Mouse (Mus musculus) CH12.LX (cell line): ENCODE data around the gene Pgap3. TPM values are rescaled to one million over a fixed set of nuclear protein-coding genes. Genes with fewer than 3 reads are reported as not detected.
A peak's percentile ranks its signal among the peaks of the same experiment; 100 is the strongest.

Source experiments
- DNase-seq: peaks from one replicate; pipeline ENCODE4 v3.0.0-alpha.2; 2013; ENCODE audit errors: extremely low read depth
- H3K27ac ChIP-seq: 2 replicates; pipeline ENCODE4 v1.5.1; 2012; ENCODE audit warnings: low read depth, mild to moderate bottlenecking, control low read depth, moderate library complexity; ENCODE audit not compliant: insufficient read depth
- H3K27me3 ChIP-seq: replicated peaks from 2 replicates; pipeline ENCODE3; 2012; ENCODE audit warnings: inconsistent platforms
- H3K36me3 ChIP-seq, 2 experiments: replicated peaks in 1 of 2; 2 replicates each; pipeline versions ENCODE3 to v1.6.1; 2012; ENCODE audit warnings: inconsistent platforms in 1 of 2, low read length in 1 of 2, mild to moderate bottlenecking in 1 of 2, mixed read lengths in 1 of 2, moderate library complexity in 1 of 2; ENCODE audit not compliant: control insufficient read depth in 1 of 2, insufficient read depth in 1 of 2
- H3K4me1 ChIP-seq, 2 experiments: 2 replicates each; pipeline ENCODE4 v1.6.1; 2012; ENCODE audit warnings: inconsistent platforms in 1 of 2, moderate library complexity in 1 of 2; ENCODE audit not compliant: insufficient read depth in 2 of 2, control insufficient read depth in 1 of 2
- H3K4me2 ChIP-seq: 2 replicates; pipeline ENCODE4 v1.6.1; 2012; ENCODE audit warnings: low read depth, mild to moderate bottlenecking, control low read depth; ENCODE audit not compliant: poor library complexity, insufficient read depth, severe bottlenecking
- H3K4me3 ChIP-seq, 3 experiments: fragments of 150-350 bp in 1 of 3; sonication (generic) in 1 of 3; replicated peaks in 1 of 3; 2 replicates each; pipeline versions ENCODE3 to v1.5.1; 2011 to 2012; ENCODE audit warnings: low read depth in 2 of 3, low read length in 2 of 3, mild to moderate bottlenecking in 2 of 3, moderate library complexity in 2 of 3, control low read depth in 1 of 3, improper control_type of control experiment in 1 of 3, inconsistent platforms in 1 of 3, mixed read lengths in 1 of 3; ENCODE audit not compliant: poor library complexity in 1 of 3
- H3K79me2 ChIP-seq: replicated peaks from 2 replicates; pipeline ENCODE4 v1.6.1; 2012; ENCODE audit warnings: mild to moderate bottlenecking, moderate library complexity; ENCODE audit not compliant: control insufficient read depth, poor library complexity, insufficient read depth, severe bottlenecking; ENCODE audit errors: extremely low read depth
- H3K9ac ChIP-seq: 2 replicates; pipeline ENCODE4 v1.6.1; 2012; ENCODE audit warnings: low read depth, mild to moderate bottlenecking, control low read depth, moderate library complexity; ENCODE audit not compliant: insufficient read depth
- H3K9me3 ChIP-seq: replicated peaks from 2 replicates; pipeline ENCODE3; 2012; ENCODE audit warnings: low read length, inconsistent platforms, mixed read lengths
- CHD1 ChIP-seq: IDR thresholded peaks from 2 replicates; pipeline ENCODE4 v1.6.1; 2012; ENCODE audit warnings: low read depth, low read length, improper control_type of control experiment, inconsistent platforms
- CHD2 ChIP-seq: IDR thresholded peaks from 2 replicates; pipeline ENCODE4 v1.6.1; 2011; ENCODE audit warnings: low read length, improper control_type of control experiment
- CTCF ChIP-seq, 2 experiments: IDR thresholded peaks in 1 of 2; conservative IDR thresholded peaks in 1 of 2; 2 replicates each; pipeline ENCODE4 v1.5.1; 2011 to 2012; ENCODE audit warnings: low read depth in 2 of 2, low read length in 2 of 2, improper control_type of control experiment in 1 of 2, inconsistent platforms in 1 of 2, mild to moderate bottlenecking in 1 of 2, moderate library complexity in 1 of 2
- E2F4 ChIP-seq: IDR thresholded peaks from 2 replicates; pipeline ENCODE4 v1.6.1; 2011; ENCODE audit warnings: low read depth, low read length, improper control_type of control experiment; ENCODE audit not compliant: insufficient replicate concordance
- ELF1 ChIP-seq: IDR thresholded peaks from 2 replicates; pipeline ENCODE4 v1.6.1; 2014; ENCODE audit warnings: low read depth, mild to moderate bottlenecking, inconsistent platforms, low read length, improper control_type of control experiment
- HCFC1 ChIP-seq: IDR thresholded peaks from 2 replicates; pipeline ENCODE4 v1.6.1; 2012; ENCODE audit warnings: low read depth, mild to moderate bottlenecking, inconsistent platforms, low read length, improper control_type of control experiment
- JUND ChIP-seq: conservative IDR thresholded peaks from 2 replicates; pipeline ENCODE4 v1.6.1; 2011; ENCODE audit warnings: low read depth, low read length, improper control_type of control experiment
- KAT2A ChIP-seq: IDR thresholded peaks from 2 replicates; pipeline ENCODE4 v1.6.1; 2012; ENCODE audit warnings: low read length, improper control_type of control experiment, inconsistent platforms; ENCODE audit not compliant: insufficient replicate concordance
- MAZ ChIP-seq: IDR thresholded peaks from 2 replicates; pipeline ENCODE4 v1.6.1; 2012; ENCODE audit warnings: low read depth, mild to moderate bottlenecking, inconsistent platforms, low read length, improper control_type of control experiment, moderate library complexity
- NELFE ChIP-seq: IDR thresholded peaks from 2 replicates; pipeline ENCODE4 v1.6.1; 2011; ENCODE audit warnings: low read depth, low read length, improper control_type of control experiment
- PAX5 ChIP-seq: IDR thresholded peaks from 2 replicates; pipeline ENCODE4 v1.6.1; 2012; ENCODE audit warnings: low read length, inconsistent platforms, mixed read lengths
- UBTF ChIP-seq: IDR thresholded peaks from 2 replicates; pipeline ENCODE4 v1.6.1; 2012; ENCODE audit warnings: low read depth, mild to moderate bottlenecking, inconsistent platforms, low read length, improper control_type of control experiment, moderate library complexity
- USF2 ChIP-seq: conservative IDR thresholded peaks from 2 replicates; pipeline ENCODE4 v1.6.1; 2011; ENCODE audit warnings: low read depth, low read length, improper control_type of control experiment
- ZKSCAN1 ChIP-seq: IDR thresholded peaks from 2 replicates; pipeline ENCODE4 v1.6.1; 2012; ENCODE audit warnings: low read depth, inconsistent platforms, low read length, improper control_type of control experiment, borderline replicate concordance
- ZMIZ1 ChIP-seq: IDR thresholded peaks from 2 replicates; pipeline ENCODE4 v1.6.1; 2012; ENCODE audit warnings: low read depth, mild to moderate bottlenecking, inconsistent platforms, low read length, improper control_type of control experiment
- dilution Hi-C: fragments of 300-500 bp; cut with MboI; formaldehyde crosslinking; loops from 2 replicates; pipeline ENCODE4 v1.14.3; 2020; ENCODE audit warnings: low sequenced_read_pairs; ENCODE audit not compliant: extremely low pct_unique_long_range_greater_than_20kb, extremely low pct_ligation_motif_present
- in situ Hi-C: fragments of 300-500 bp; cut with MboI; formaldehyde crosslinking; loops from 3 replicates; pipeline ENCODE4 v1.14.3; 2019; ENCODE audit warnings: low sequenced_read_pairs, low pct_ligation_motif_present, low pct_unique_long_range_greater_than_20kb, mixed read lengths
- polyA plus RNA-seq: library from polyadenylated mRNA; unstranded; fragments of >175 nt; gene quantifications from 2 replicates; pipeline ENCODE4 v1.2.1, GENCODE M21; 2012; ENCODE audit warnings: low read depth; ENCODE audit not compliant: insufficient read length
- total RNA-seq, 2 experiments: library from RNA; depleted of rRNA; stranded (reverse); fragments of 300-350 nt in 1 of 2; fragments of >200 nt in 1 of 2; gene quantifications; 2 replicates each; pipeline ENCODE4 v1.2.3; 2012 to 2014

Pgap3 gene
- total and polyA plus RNA-seq, 3 experiments, result 3.3 to 6.9 (median 6.5) TPM

DNA sequence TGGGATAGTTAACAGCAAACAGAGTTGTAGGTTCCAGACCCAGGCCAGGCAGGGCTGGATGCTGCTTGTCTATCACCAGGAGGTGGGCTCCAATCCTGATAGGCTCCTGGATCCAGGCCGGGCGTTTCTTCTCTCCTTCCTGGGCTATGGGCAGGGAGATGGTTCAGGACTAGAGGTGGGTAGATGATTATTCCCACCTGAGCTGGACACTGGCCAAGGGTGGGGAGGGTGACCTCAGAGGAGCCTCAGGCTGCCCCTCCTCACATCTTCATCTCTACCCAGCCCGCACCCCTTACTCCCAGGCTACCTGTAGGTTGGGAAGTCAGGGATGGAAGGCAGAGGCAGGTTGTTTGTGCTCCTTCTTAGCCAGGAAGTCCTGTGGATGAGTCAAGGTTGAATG, 49.1 kb upstream of the Pgap3 start:
- TF ChIP-seq USF2 (no peak), CTCF (conservative IDR thresholded peaks at IDR 0.05 in 1 of 2, IDR thresholded peaks at IDR 0.05 in 1 of 2; ENCODE audit: low read depth in 2 of 2, low read length in 2 of 2) (no peak), NELFE (no peak), ZKSCAN1 (no peak), JUND (no peak), KAT2A (no peak), HCFC1 (no peak), UBTF (0 out of 2 replicates have a peak, but pooled peaks have one; percentile 8)
- Histone ChIP-seq H3K9ac (peak overlapping the region; percentile 49), H3K79me2 (no peaks in the 10 kb centered on the region), H3K36me3 (peaks cover 12 to 29% of the 10 kb centered on the region in 2 experiments), H3K4me2 (peak overlapping the region; percentile 73), H3K4me1 (peaks cover 34 to 50% of the 10 kb centered on the region in 2 experiments), H3K9me3 (no peaks in the 10 kb centered on the region), H3K4me3 (peak overlapping the region; percentile 43 to 72 (median 69)), H3K27me3 (no peaks in the 10 kb centered on the region), H3K27ac (peak overlapping the region; percentile 68)
- dilution Hi-C loops (no loop called here), in situ Hi-C loops (loop anchor here (5.0 kb wide), 1 partner anchor 92 kb away; the partner anchor contains the start of gene Stard3)
- no peak for DNase-seq

DNA sequence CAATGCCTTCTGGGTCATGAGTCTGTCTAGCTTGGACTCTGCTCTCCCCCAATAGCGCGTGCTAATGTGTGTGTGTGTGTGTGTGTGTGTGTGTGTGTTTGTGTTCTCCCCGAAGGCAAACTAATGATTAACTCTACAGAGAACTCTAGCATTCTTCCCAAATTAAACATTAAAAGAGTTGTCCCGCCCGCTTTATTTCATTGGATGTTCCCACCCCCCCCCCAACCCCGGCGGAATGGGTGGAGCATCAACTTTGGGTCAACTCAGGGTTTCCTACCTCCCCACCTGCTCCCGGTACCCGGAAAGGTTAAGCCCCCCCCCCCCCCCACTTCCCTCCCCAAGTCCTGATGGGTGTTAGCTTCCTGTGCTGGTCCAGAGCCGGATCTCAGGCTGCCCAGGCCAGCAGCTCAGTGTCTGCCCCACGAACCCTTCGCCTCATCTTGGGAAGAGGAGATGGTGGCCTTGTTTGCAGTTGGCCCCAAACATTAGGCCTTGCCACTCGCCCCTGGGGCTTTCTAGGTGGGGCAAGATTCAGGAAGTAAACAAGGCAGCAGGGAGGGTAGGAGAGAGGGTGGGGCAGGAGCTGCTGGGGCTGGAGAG, 48.0 kb upstream of the Pgap3 start:
- peaks cover 34 to 50% of the 10 kb centered on the region in 2 experiments for H3K4me1 ChIP-seq
- no peak for DNase-seq
- in situ Hi-C loops, result loop anchor here (5.0 kb wide), 1 partner anchor 91 kb away; the partner anchor contains the start of gene Stard3
- TF ChIP-seq ZMIZ1, result no peak
- TF ChIP-seq KAT2A, result no peak
- TF ChIP-seq CHD2, result no peak
- no peak for TF ChIP-seq PAX5
- TF ChIP-seq HCFC1, result peak; percentile 32; the same call in 1 of the 2 replicates
- TF ChIP-seq ELF1, result peak; percentile 67
- TF ChIP-seq E2F4, result no peak
- no peak for TF ChIP-seq CHD1
- TF ChIP-seq MAZ, result peak; percentile 61; the same call in 1 of the 2 replicates
- TF ChIP-seq, all 38 proteins: peak for 3
- H3K79me2 ChIP-seq, result no peaks in the 10 kb centered on the region
- dilution Hi-C loops, result no loop called here
- 0 out of 2 replicates have a peak overlapping the region, but pooled peaks have one; percentile 1 for H3K9ac ChIP-seq
- H3K4me2 ChIP-seq, result no peak overlapping the region
- no peak overlapping the region for H3K4me3 ChIP-seq
- no peak overlapping the region for H3K27ac ChIP-seq
- H3K9me3 ChIP-seq, result peaks cover 4% of the 10 kb centered on the region
- H3K27me3 ChIP-seq, result no peaks in the 10 kb centered on the region
- peaks cover under 1 to 18% of the 10 kb centered on the region in 2 experiments for H3K36me3 ChIP-seq
